Mouse (Mus musculus) liver, postnatal 0 days (tissue): Measurements from ENCODE around the gene Olfr877.

ENCODE experiments used
- CTCF ChIP-seq: sonication (generic); IDR thresholded peaks from 2 replicates; pipeline ENCODE4 v1.5.1; 2016; ENCODE audit warnings: antibody characterized with exemption, low read depth
- EP300 ChIP-seq: IDR thresholded peaks from 2 replicates; pipeline ENCODE4 v1.6.1; 2016; ENCODE audit warnings: antibody characterized with exemption, low read depth, mild to moderate bottlenecking

- TF ChIP-seq EP300 (no peak), CTCF (no peak)
These were observed 9.3 kb downstream of the Olfr877 start for GRCm38 (mm10) chr9:37863325-37863724.
